Mouse (Mus musculus) liver, adult 2 months (tissue): ENCODE data around the gene Mtg1.

Experiments used
- CTCF ChIP-seq: fragments of 200-500 bp; IDR thresholded peaks from 2 replicates; pipeline ENCODE4 v1.5.1; 2011; ENCODE audit warnings: low read depth, low read length, control low read depth
- POLR2A ChIP-seq: fragments of 200-500 bp; IDR thresholded peaks from 2 replicates; pipeline ENCODE4 v1.6.1; 2011; ENCODE audit warnings: low read length, control low read depth; ENCODE audit not compliant: insufficient read depth; ENCODE audit errors: extremely low read depth

- no peak for TF ChIP-seq POLR2A
- no peak for TF ChIP-seq CTCF
These were observed 16.9 kb upstream of the Mtg1 start for GRCm38 (mm10) chr7:140120484-140120883.
